ENCODE assay signal across 8 mouse cellular contexts in genomic region chr17:65146376-65146775, GRCm38 (mm10).
DNase-seq lines count a peak whose midpoint lies in the region; ATAC-seq lines count a peak whose summit lies in the region.

No protein-coding gene starts in this region.

- H3K9me3 ChIP-seq in hindbrain, embryonic 15.5 days: no peaks in the 10 kb centered on the region
- H3K9me3 ChIP-seq in hindbrain, embryonic 10.5 days: peaks cover 5% of the 10 kb centered on the region; the same call in 1 of the 2 replicates
- H3K9me3 ChIP-seq in intestine, embryonic 15.5 days: no peaks in the 10 kb centered on the region

- WGBS in hindbrain, embryonic 15.5 days: 68% methylated on average over 2 of the region's 2 CpGs
- 91% methylated on average over 2 of the region's 2 CpGs for WGBS in hindbrain, embryonic 10.5 days
- WGBS in intestine, embryonic 15.5 days: 85% methylated on average over 2 of the region's 2 CpGs

- H3K27me3 ChIP-seq in hindbrain, embryonic 15.5 days: no peaks in the 10 kb centered on the region
- no peaks in the 10 kb centered on the region for H3K27me3 ChIP-seq in hindbrain, embryonic 10.5 days (ENCODE audit: insufficient read depth, poor library complexity, severe bottlenecking)
- no peaks in the 10 kb centered on the region for H3K27me3 ChIP-seq in intestine, embryonic 15.5 days (replicated peaks)

- H3K36me3 ChIP-seq in hindbrain, embryonic 15.5 days: no peaks in the 10 kb centered on the region
- no peaks in the 10 kb centered on the region for H3K36me3 ChIP-seq in hindbrain, embryonic 10.5 days
- no peaks in the 10 kb centered on the region for H3K36me3 ChIP-seq in intestine, embryonic 15.5 days

- no peak overlapping the region for H3K4me2 ChIP-seq in hindbrain, embryonic 15.5 days
- H3K4me2 ChIP-seq in intestine, embryonic 15.5 days (replicated peaks): no peak overlapping the region

- H3K4me3 ChIP-seq in hindbrain, embryonic 15.5 days: no peak overlapping the region
- no peak overlapping the region for H3K4me3 ChIP-seq in hindbrain, embryonic 10.5 days
- no peak overlapping the region for H3K4me3 ChIP-seq in intestine, embryonic 15.5 days (replicated peaks)

- 0 out of 2 replicates have a peak overlapping the region, but pooled peaks have one; percentile 18 for H3K27ac ChIP-seq in hindbrain, embryonic 15.5 days (replicated peaks)
- no peak overlapping the region for H3K27ac ChIP-seq in hindbrain, embryonic 10.5 days
- H3K27ac ChIP-seq in intestine, embryonic 15.5 days: no peak overlapping the region

- no peak for DNase-seq in hindbrain, embryonic 10.5 days (ENCODE audit: low spot score)
- DNase-seq in cerebellum, adult 8-10 months: peak; percentile 38
- DNase-seq in heart, postnatal 4 days: peak; percentile 41
- DNase-seq in right cerebral cortex, adult 2 months (ENCODE audit: low spot score in 2 of 2): peak; percentile 37 to 60
- no peak for DNase-seq in kidney, adult 8-10 months
- DNase-seq in natural killer cell, adult 2 months (ENCODE audit: low spot score in 2 of 2): no peak

- no peaks in the 10 kb centered on the region for H3K4me1 ChIP-seq in hindbrain, embryonic 15.5 days (replicated peaks)
- no peaks in the 10 kb centered on the region for H3K4me1 ChIP-seq in hindbrain, embryonic 10.5 days (replicated peaks)
- no peaks in the 10 kb centered on the region for H3K4me1 ChIP-seq in intestine, embryonic 15.5 days (replicated peaks)

- no peak overlapping the region for H3K9ac ChIP-seq in hindbrain, embryonic 15.5 days
- H3K9ac ChIP-seq in intestine, embryonic 15.5 days: no peak overlapping the region

- peak; percentile 79 for ATAC-seq in hindbrain, embryonic 15.5 days (ENCODE audit: low FRiP score, low read depth)
- ATAC-seq in intestine, embryonic 15.5 days: no peak

Comparison
In these comparisons a context has a peak if more than half of its experiments do, and no peak if none do; other contexts are left out.
1. DNase-seq: peak in cerebellum, adult 8-10 months (single experiment), heart, postnatal 4 days (single experiment) and right cerebral cortex, adult 2 months (2 of 2); none in hindbrain, embryonic 10.5 days (single experiment), kidney, adult 8-10 months (0 of 2) and natural killer cell, adult 2 months (0 of 2).